9 mouse cellular contexts compared by ENCODE assay signal in genomic region chr8:44933478-44933877, GRCm38 (mm10). TPM values are rescaled to one million over a fixed set of nuclear protein-coding genes. Genes with fewer than 3 reads are reported as not detected.
DNase-seq lines count a peak whose midpoint lies in the region; ATAC-seq and TF ChIP-seq lines count a peak whose summit lies in the region.
"Had no signal": no experiment of that assay in that cellular context is flagged by ENCODE, and none has a peak within 500 bp of the region (broad histone marks: within the 10 kb centered on the region; RNA-seq: fewer than 3 reads in every experiment).

No protein-coding gene starts in this region.

- no peaks in the 10 kb centered on the region for H3K9me3 ChIP-seq in neural tube, embryonic 11.5 days (ENCODE audit: control insufficient read depth, low read length)
- peaks cover 10% of the 10 kb centered on the region for H3K9me3 ChIP-seq in limb, embryonic 13.5 days

- H3K9ac ChIP-seq in heart, adult 2 months (ENCODE audit: low read depth, low read length), result no peak overlapping the region
- H3K9ac ChIP-seq in neural tube, embryonic 11.5 days (ENCODE audit: low read length), result no peak overlapping the region
- no peak overlapping the region for H3K9ac ChIP-seq in limb, embryonic 13.5 days

- no peaks in the 10 kb centered on the region for H3K4me1 ChIP-seq in heart, adult 2 months (ENCODE audit: control insufficient read depth, insufficient read depth, low read length)
- H3K4me1 ChIP-seq in neural tube, embryonic 11.5 days (ENCODE audit: control insufficient read depth, insufficient read depth, low read length), result peaks cover 3% of the 10 kb centered on the region; the same call in 1 of the 2 replicates
- H3K4me1 ChIP-seq in limb, embryonic 13.5 days, result 0 out of 2 replicates have a peak, but pooled peaks cover 4% of the 10 kb centered on the region

- TF ChIP-seq EP300 in heart, adult 2 months (IDR thresholded peaks at IDR 0.05; ENCODE audit: insufficient read depth, low read depth, low read length), result no peak

- H3K36me3 ChIP-seq in heart, adult 2 months (ENCODE audit: control insufficient read depth, insufficient read depth, low read length), result no peaks in the 10 kb centered on the region
- no peaks in the 10 kb centered on the region for H3K36me3 ChIP-seq in neural tube, embryonic 11.5 days (ENCODE audit: control insufficient read depth, insufficient read depth, low read length)
- peaks cover 2% of the 10 kb centered on the region; the same call in 1 of the 2 replicates for H3K36me3 ChIP-seq in limb, embryonic 13.5 days

- no peak overlapping the region for H3K4me3 ChIP-seq in heart, adult 2 months
- no peak overlapping the region for H3K4me3 ChIP-seq in neural tube, embryonic 11.5 days (ENCODE audit: low read depth, low read length)
- peak overlapping the region; percentile 85 for H3K4me3 ChIP-seq in limb, embryonic 13.5 days

- no peak for ATAC-seq in neural tube, embryonic 11.5 days (ENCODE audit: insufficient read depth, low FRiP score, low TSS enrichment)
- no peak for ATAC-seq in limb, embryonic 13.5 days (ENCODE audit: low FRiP score, low read depth)
- no peak for ATAC-seq in erythroblast, adult 5-6 weeks (replicated peaks; ENCODE audit: low FRiP score, poor library complexity, severe bottlenecking)

- DNase-seq in heart, adult 11 months, result peak; percentile 57
- no peak for DNase-seq in heart, adult 2 months
- no peak for DNase-seq in neural tube, embryonic 11.5 days (ENCODE audit: low spot score)
- DNase-seq in neural tube, embryonic 10.5 days (ENCODE audit: extremely low spot score, low spot score), result no peak
- DNase-seq in urinary bladder, postnatal 10 days (ENCODE audit: low spot score), result no peak
- DNase-seq in right cerebral cortex, adult 2 months (ENCODE audit: low spot score in 2 of 2), result no peak
- DNase-seq: layer of hippocampus, adult 9-11 months had no signal

- H3K79me2 ChIP-seq in heart, adult 2 months (replicated peaks; ENCODE audit: control insufficient read depth, insufficient read depth, low read length), result no peaks in the 10 kb centered on the region

- intact Hi-C loops in heart, adult 2 months (cut with DNase I), result no loop called here

- TF ChIP-seq CTCF in heart, adult 2 months (IDR thresholded peaks at IDR 0.05), result no peak

- WGBS in heart, adult 2 months, result 61% methylated on average over 6 of the region's 6 CpGs
- 52% methylated on average over 6 of the region's 6 CpGs for whole genome bisulfite sequencing in neural tube, embryonic 11.5 days
- WGBS in limb, embryonic 13.5 days, result 47% methylated on average over 6 of the region's 6 CpGs

- H3K4me2 ChIP-seq in neural tube, embryonic 11.5 days (ENCODE audit: low read depth), result peak overlapping the region; percentile 56
- H3K4me2 ChIP-seq in limb, embryonic 13.5 days (replicated peaks), result peak overlapping the region; percentile 75

- H3K27me3 ChIP-seq in heart, adult 2 months (ENCODE audit: control insufficient read depth, insufficient read depth, low read length), result 0 out of 2 replicates have a peak, but pooled peaks cover 1% of the 10 kb centered on the region
- H3K27me3 ChIP-seq in neural tube, embryonic 11.5 days (ENCODE audit: control insufficient read depth, insufficient read depth, low read length), result no peaks in the 10 kb centered on the region
- H3K27me3 ChIP-seq in limb, embryonic 13.5 days, result peaks cover 8% of the 10 kb centered on the region; the same call in 1 of the 2 replicates

- no peak overlapping the region for H3K27ac ChIP-seq in heart, adult 2 months
- no peak overlapping the region for H3K27ac ChIP-seq in neural tube, embryonic 11.5 days (ENCODE audit: low read depth, low read length)
- H3K27ac ChIP-seq in limb, embryonic 13.5 days, result no peak overlapping the region

- no peak for TF ChIP-seq POLR2A in heart, adult 2 months (IDR thresholded peaks at IDR 0.05; ENCODE audit: insufficient read depth, low read depth, low read length)

RNA-seq across cellular contexts. Expression of gene Fat1, which starts 1.8 kb away (rescaled TPM):
- total RNA-seq in heart, adult 2 months (2021), result 10 to 100 TPM; 16.6 to 18.7 TPM
- 9.8 and 14.0 TPM in 2 replicates for polyA plus RNA-seq in heart, adult 2 months (2012; rRNA removed)
- polyA plus RNA-seq in neural tube, embryonic 11.5 days (2014; fragmentation: Nextera tagmentation; extraction: Ambion mirVana), result 23.3 and 23.4 TPM in 2 replicates
- 27.3 and 31.5 TPM in 2 replicates for polyA plus RNA-seq in limb, embryonic 13.5 days (2015; fragmentation: Nextera tagmentation; extraction: Ambion mirVana)
- total RNA-seq in erythroblast, adult 5-6 weeks (2015; ENCODE audit: low replicate concordance), result under 0.01 TPM in 1 of 2 replicates, not detected in the other
- total RNA-seq in erythroblast, adult 5-6 weeks (2017; ENCODE audit: low replicate concordance), result 0.17 TPM in 1 of 2 replicates, not detected in the other
